Mouse (Mus musculus) central nervous system, embryonic 18 days (tissue): ENCODE measurements around the gene Calhm3. TPM values are rescaled to one million over a fixed set of nuclear protein-coding genes. Genes with fewer than 3 reads are reported as not detected.

Experiments used
- polyA plus RNA-seq: library from polyadenylated mRNA; depleted of rRNA; stranded (reverse); fragments of >200 nt; gene quantifications from 2 replicates; pipeline ENCODE4 v1.2.3, GENCODE M21; 2012; rRNA removed

The Calhm3 gene
- polyA plus RNA-seq: not detected in 2 replicates

GRCm38 (mm10) chr19:47157664-47158063 lies at the start of gene Calhm3:
Calhm3 (minus strand) TSS chr19:47157764.

GRCm38 (mm10) chr19:47178431-47179271 lies 21.1 kb upstream of the Calhm3 start, which contains the start of gene Neurl1a:
Neurl1a (plus strand) TSS chr19:47178820.

GRCm38 (mm10) chr19:47144154-47144553 lies 13.4 kb downstream of the Calhm3 start, which contains the start of gene Calhm1:
Calhm1 (minus strand) TSS chr19:47144254.

GRCm38 (mm10) chr19:47137771-47138421 lies 19.7 kb downstream of the Calhm3 start, which contains the start of gene Calhm2:
Calhm2 (minus strand) TSS chr19:47138294.

Other genes starting within 250 kb of the Calhm3 start
- 300 and 304 TPM in 2 replicates for gene Ina, start 143.1 kb downstream of the Calhm3 start, polyA plus RNA-seq
- gene Nt5c2, start 142.6 kb downstream of the Calhm3 start, polyA plus RNA-seq: 47.3 and 49.5 TPM in 2 replicates
- 79.2 and 86.3 TPM in 2 replicates for gene Pcgf6, start 106.9 kb downstream of the Calhm3 start, polyA plus RNA-seq
- 8.5 and 9.1 TPM in 2 replicates for gene Taf5, start 90.0 kb downstream of the Calhm3 start, polyA plus RNA-seq
- 933 and 1,086 TPM in 2 replicates for gene Usmg5, start 67.1 kb downstream of the Calhm3 start, polyA plus RNA-seq
- gene Pdcd11, start 67.0 kb downstream of the Calhm3 start, polyA plus RNA-seq: 14.9 and 15.4 TPM in 2 replicates
- 1.3 and 1.5 TPM in 2 replicates for gene Calhm2, start 19.5 kb downstream of the Calhm3 start, polyA plus RNA-seq
- gene Calhm1, start 13.5 kb downstream of the Calhm3 start, polyA plus RNA-seq: not detected in 2 replicates
- 22.0 and 24.4 TPM in 2 replicates for gene Neurl1a, start 21.1 kb upstream of the Calhm3 start, polyA plus RNA-seq